In the genomic region with DNA sequence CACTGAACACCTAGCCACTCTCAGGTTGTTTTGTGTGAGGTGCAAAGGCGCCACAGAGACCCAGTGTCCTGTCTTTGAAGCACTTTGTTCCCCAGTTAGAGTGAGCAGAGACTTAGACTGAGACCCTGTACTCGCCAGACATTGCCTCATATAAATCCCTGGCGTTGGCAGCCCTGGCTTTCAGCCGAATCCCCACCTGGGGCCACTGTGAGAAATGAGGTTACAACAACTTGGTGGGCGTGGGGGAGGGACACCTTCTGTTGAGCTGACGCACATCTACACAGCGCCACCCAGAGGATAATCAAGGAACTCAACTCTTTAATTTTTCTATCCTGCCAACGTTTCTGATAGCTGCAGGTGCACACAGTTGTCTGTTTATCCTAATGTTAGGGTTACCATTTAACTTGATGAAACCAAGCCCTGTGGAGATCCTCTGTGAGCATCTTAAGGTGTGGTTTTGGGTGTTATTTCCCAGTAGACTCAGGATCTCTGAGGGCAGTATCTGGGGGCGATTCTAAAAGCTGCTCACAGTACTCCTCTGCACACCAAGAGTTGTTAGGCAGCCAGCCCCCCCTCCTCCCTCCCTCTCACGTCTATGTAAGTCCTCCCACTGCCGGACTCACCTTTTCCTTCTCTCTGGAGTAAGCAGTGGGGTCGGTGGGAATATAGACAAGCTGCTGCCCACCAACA, we compare ENCODE assay signal across 9 mouse cellular contexts. TPM values are rescaled to one million over a fixed set of nuclear protein-coding genes. Genes with fewer than 3 reads are reported as not detected.
DNase-seq lines count a peak whose midpoint lies in the region; ATAC-seq and TF ChIP-seq lines count a peak whose summit lies in the region.
"Had no signal": no experiment of that assay in that cellular context is flagged by ENCODE, and none has a peak within 500 bp of the region (broad histone marks: within the 10 kb centered on the region; RNA-seq: fewer than 3 reads in every experiment).

No protein-coding gene starts in this region.

- no peaks in the 10 kb centered on the region for H3K9me3 ChIP-seq in liver, embryonic 14.5 days (ENCODE audit: control insufficient read depth, low read length)
- no peaks in the 10 kb centered on the region for H3K9me3 ChIP-seq in forebrain, embryonic 16.5 days (ENCODE audit: control insufficient read depth, low read length)
- H3K9me3 ChIP-seq in neural tube, embryonic 14.5 days (ENCODE audit: control insufficient read depth, low read length) = no peaks in the 10 kb centered on the region

- H3K27ac ChIP-seq in liver, embryonic 14.5 days = no peak overlapping the region
- H3K27ac ChIP-seq in cerebellum, adult 2 months (ENCODE audit: insufficient read depth, low read length) = no peak overlapping the region
- H3K27ac ChIP-seq in forebrain, embryonic 16.5 days (ENCODE audit: low read length) = peak overlapping the region; percentile 92
- no peak overlapping the region for H3K27ac ChIP-seq in neural tube, embryonic 14.5 days (ENCODE audit: low read depth, low read length)

- H3K9ac ChIP-seq in liver, embryonic 14.5 days (replicated peaks) = no peak overlapping the region
- H3K9ac ChIP-seq in forebrain, embryonic 16.5 days (replicated peaks; ENCODE audit: low read depth, low read length) = peak overlapping the region; percentile 28; the same call in 1 of the 2 replicates
- H3K9ac ChIP-seq in neural tube, embryonic 14.5 days (replicated peaks; ENCODE audit: low read depth, low read length) = no peak overlapping the region

- TF ChIP-seq EP300 in liver, embryonic 14.5 days (IDR thresholded peaks at IDR 0.05; ENCODE audit: low read depth) = no peak

- H3K36me3 ChIP-seq in liver, embryonic 14.5 days (replicated peaks; ENCODE audit: control insufficient read depth, insufficient read depth, low read depth) = no peaks in the 10 kb centered on the region
- H3K36me3 ChIP-seq in forebrain, embryonic 16.5 days (ENCODE audit: control insufficient read depth, insufficient read depth) = no peaks in the 10 kb centered on the region
- H3K36me3 ChIP-seq in neural tube, embryonic 14.5 days (ENCODE audit: control insufficient read depth, insufficient read depth, low read length) = no peaks in the 10 kb centered on the region

- peak; percentile 33; the same call in 1 of the 2 replicates for TF ChIP-seq CTCF in liver, embryonic 14.5 days (IDR thresholded peaks at IDR 0.05; ENCODE audit: low read depth)
- TF ChIP-seq CTCF in cerebellum, adult 2 months (IDR thresholded peaks at IDR 0.05; ENCODE audit: borderline replicate concordance, insufficient read depth, low read depth, low read length) = peak; percentile 49; the same call in 1 of the 2 replicates

- ATAC-seq in liver, embryonic 14.5 days (ENCODE audit: insufficient read depth) = no peak
- ATAC-seq in forebrain, embryonic 16.5 days = peak; percentile 78
- peak; percentile 82 for ATAC-seq in neural tube, embryonic 14.5 days (ENCODE audit: low read depth)

- no peak for DNase-seq in liver, embryonic 14.5 days (ENCODE audit: low read depth in 3 of 3, low spot score in 3 of 3)
- DNase-seq in liver = no peak
- peak; percentile 19 to 26 for DNase-seq in cerebellum, adult 2 months
- DNase-seq in left cerebral cortex, postnatal 10 days (ENCODE audit: extremely low spot score in 1 of 2, low spot score in 2 of 2) = peak; percentile 55 to 81
- DNase-seq in thymus, postnatal 25 days = no peak
- no peak for DNase-seq in heart, adult 8-10 months (ENCODE audit: low spot score)

- WGBS in liver, embryonic 14.5 days (ENCODE audit: insufficient replicate concordance) = 22% methylated on average over 12 of the region's 12 CpGs
- 25% methylated on average over 12 of the region's 12 CpGs for WGBS in cerebellum, adult 2 months
- WGBS in forebrain, embryonic 16.5 days = 17% methylated on average over 12 of the region's 12 CpGs
- 27% methylated on average over 12 of the region's 12 CpGs for WGBS in neural tube, embryonic 14.5 days

- H3K4me1 ChIP-seq in liver, embryonic 14.5 days (replicated peaks; ENCODE audit: control insufficient read depth in 2 of 2, insufficient read depth in 2 of 2, low read length in 1 of 2) = no peaks in the 10 kb centered on the region
- H3K4me1 ChIP-seq in cerebellum, adult 2 months (ENCODE audit: control insufficient read depth, insufficient read depth, low read length) = no peaks in the 10 kb centered on the region
- H3K4me1 ChIP-seq in forebrain, embryonic 16.5 days (replicated peaks; ENCODE audit: control insufficient read depth, insufficient read depth, low read length) = peaks cover 18% of the 10 kb centered on the region
- H3K4me1 ChIP-seq in neural tube, embryonic 14.5 days (ENCODE audit: control insufficient read depth, insufficient read depth, low read length) = peaks cover 5% of the 10 kb centered on the region; the same call in 1 of the 2 replicates

- no peak overlapping the region for H3K4me2 ChIP-seq in liver, embryonic 14.5 days (ENCODE audit: low read depth)
- H3K4me2 ChIP-seq in forebrain, embryonic 16.5 days (ENCODE audit: low read length) = peak overlapping the region; percentile 33
- H3K4me2 ChIP-seq in neural tube, embryonic 14.5 days (ENCODE audit: low read depth, low read length) = no peak overlapping the region

- no peaks in the 10 kb centered on the region for H3K27me3 ChIP-seq in liver, embryonic 14.5 days (ENCODE audit: control insufficient read depth, insufficient read depth, low read length)
- no peaks in the 10 kb centered on the region; the same call in 1 of the 2 replicates for H3K27me3 ChIP-seq in cerebellum, adult 2 months (ENCODE audit: control insufficient read depth, insufficient read depth, low read length)
- no peaks in the 10 kb centered on the region for H3K27me3 ChIP-seq in forebrain, embryonic 16.5 days (replicated peaks; ENCODE audit: control insufficient read depth, insufficient read depth, low read length)
- H3K27me3 ChIP-seq in neural tube, embryonic 14.5 days (ENCODE audit: control insufficient read depth, insufficient read depth, low read length) = no peaks in the 10 kb centered on the region

- no peak for TF ChIP-seq POLR2A in cerebellum, adult 2 months (IDR thresholded peaks at IDR 0.05; ENCODE audit: borderline replicate concordance, insufficient read depth, low read length)

- no peak overlapping the region for H3K4me3 ChIP-seq in liver, embryonic 14.5 days (ENCODE audit: insufficient read depth in 1 of 2, low read depth in 2 of 2, low read length in 2 of 2)
- no peak overlapping the region for H3K4me3 ChIP-seq in cerebellum, adult 2 months (replicated peaks; ENCODE audit: insufficient read depth, low read depth, low read length)
- H3K4me3 ChIP-seq in forebrain, embryonic 16.5 days (replicated peaks; ENCODE audit: low read length) = peak overlapping the region; percentile 16
- H3K4me3 ChIP-seq in neural tube, embryonic 14.5 days (ENCODE audit: low read depth, low read length) = no peak overlapping the region

- intact Hi-C loops in left cerebral cortex, postnatal 10 days (cut with DNase I) = loop anchor here (2.0 to 5.0 kb wide), 2 partner anchors 125 to 267 kb away; no protein-coding TSS in a partner anchor

RNA-seq across cellular contexts. Expression of gene Itprid1, which starts 32.6 kb away (rescaled TPM):
- polyA plus RNA-seq in liver, embryonic 14.5 days (2012; rRNA removed) = not detected in 2 replicates
- not detected in 2 replicates for polyA plus RNA-seq in liver, embryonic 14.5 days (2014; fragmentation: Nextera tagmentation; extraction: Ambion mirVana)
- polyA plus RNA-seq in cerebellum, adult 2 months (2012; rRNA removed) = not detected in 2 replicates
- 2.9 and 3.1 TPM in 2 replicates for polyA plus RNA-seq in forebrain, embryonic 16.5 days (2015; fragmentation: Nextera tagmentation; extraction: Ambion mirVana)
- 1 to 10 TPM; 1.5 to 2.0 TPM for total RNA-seq in left cerebral cortex, postnatal 10 days (2021)
- polyA plus RNA-seq in neural tube, embryonic 14.5 days (2014; fragmentation: Nextera tagmentation; extraction: Ambion mirVana) = 0.17 and 0.21 TPM in 2 replicates
- not detected for total RNA-seq in heart, adult 8-10 months (2022)
- total RNA-seq: adrenal gland, adult 18-20 months had no signal

Comparison
In these comparisons a context has a peak if more than half of its experiments do, and no peak if none do; other contexts are left out.
1. DNase-seq: peak in cerebellum, adult 2 months (2 of 2) and left cerebral cortex, postnatal 10 days (2 of 2); none in liver, embryonic 14.5 days (0 of 3), liver (single experiment), thymus, postnatal 25 days (single experiment) and heart, adult 8-10 months (single experiment).